Mouse (Mus musculus): ENCODE data around the gene Smad6. TPM values are rescaled to one million over a fixed set of nuclear protein-coding genes. Genes with fewer than 3 reads are reported as not detected.

Gene Smad6
- polyA plus RNA-seq, 1 experiment: 2.7 TPM

DNA sequence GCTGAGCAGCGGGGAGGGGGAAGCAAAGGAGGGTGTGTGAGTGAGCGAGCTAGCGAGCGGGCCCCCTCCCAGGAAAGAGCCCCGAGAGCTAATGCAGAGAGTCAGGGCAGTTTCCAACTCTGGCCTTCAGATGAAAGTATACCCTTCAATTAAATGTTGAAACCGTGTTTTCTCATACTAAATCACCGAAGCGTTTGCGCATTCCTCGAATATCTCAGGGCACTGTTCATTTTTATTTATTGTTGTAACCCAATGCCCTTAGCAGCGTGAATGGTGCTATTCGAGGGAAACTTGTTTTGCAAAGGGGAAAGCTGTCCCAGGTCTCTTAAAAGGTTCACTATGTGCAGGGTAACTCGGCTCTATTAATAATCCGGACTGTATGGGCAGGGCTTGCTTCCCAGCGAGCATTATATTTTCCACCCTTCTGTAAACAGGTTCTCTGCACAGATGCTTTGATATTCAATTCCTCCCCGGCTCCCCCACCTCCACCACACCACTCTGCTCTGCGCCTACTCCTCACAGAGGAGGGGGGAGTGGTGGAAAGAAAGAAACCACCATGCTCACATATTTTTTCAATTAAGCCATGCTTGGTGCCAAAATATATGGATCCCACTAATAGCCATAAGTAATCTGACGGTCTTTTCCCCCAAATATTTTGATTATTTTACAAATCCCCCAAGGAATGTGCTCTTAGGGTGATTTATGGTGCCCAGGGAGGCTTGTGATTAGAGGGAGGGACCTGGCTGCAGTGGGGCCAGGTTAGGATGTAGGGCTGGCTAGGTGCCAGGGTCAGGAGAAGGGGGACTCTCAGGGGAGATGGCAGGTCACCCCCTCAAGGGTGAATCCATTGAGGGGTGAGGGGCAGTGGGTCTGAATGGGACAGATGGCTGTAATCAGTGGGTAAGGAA, 41.4 kb downstream of the Smad6 start:
- Histone ChIP-seq H3K36me3 (ENCODE audit: control insufficient read depth, insufficient read depth, low read length, poor library complexity, severe bottlenecking) (no peaks in the 10 kb centered on the region), H3K4me1 (ENCODE audit: control insufficient read depth, insufficient read depth, low read length) (peaks cover 11% of the 10 kb centered on the region), H3K27ac (ENCODE audit: insufficient read depth, low read length) (no peak overlapping the region), H3K9me3 (replicated peaks; ENCODE audit: control insufficient read depth, insufficient read depth, low read length, poor library complexity, severe bottlenecking) (no peaks in the 10 kb centered on the region), H3K4me3 (ENCODE audit: low read depth, low read length) (no peak overlapping the region), H3K27me3 (ENCODE audit: control insufficient read depth, insufficient read depth, low read length, poor library complexity, severe bottlenecking) (no peaks in the 10 kb centered on the region), H3K9ac (ENCODE audit: low read depth, poor library complexity, severe bottlenecking) (no peak overlapping the region)
- TF ChIP-seq CTCF (IDR thresholded peaks at IDR 0.05; ENCODE audit: low read depth, low read length): no peak
- no peak for TF ChIP-seq EP300 (IDR thresholded peaks at IDR 0.05; ENCODE audit: insufficient read depth, low read depth, low read length)
- no peak for TF ChIP-seq POLR2A (IDR thresholded peaks at IDR 0.05; ENCODE audit: insufficient read depth, low read length)

DNA sequence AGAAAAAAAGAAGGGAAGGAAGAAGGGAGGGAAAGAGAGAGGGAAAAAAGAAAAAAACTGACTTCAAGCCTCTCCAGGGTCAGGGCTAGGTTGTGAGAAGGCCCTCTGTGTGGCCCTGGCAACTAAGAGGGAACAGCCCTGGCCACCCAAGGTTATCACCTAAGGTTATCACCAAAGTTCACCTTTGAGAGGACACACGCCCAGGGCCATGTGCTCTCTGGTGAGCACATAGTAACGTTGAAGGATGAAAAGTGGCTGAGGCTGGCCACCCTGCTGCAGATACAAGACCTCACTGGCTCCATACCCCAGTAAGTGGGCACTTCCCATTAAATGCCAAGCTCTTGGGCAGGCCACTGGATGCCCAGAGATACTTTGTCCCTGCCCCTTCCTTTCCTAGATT, 42.6 kb downstream of the Smad6 start:
- Histone ChIP-seq H3K27me3 (ENCODE audit: control insufficient read depth, insufficient read depth, low read length, poor library complexity, severe bottlenecking) (no peaks in the 10 kb centered on the region), H3K9ac (ENCODE audit: low read depth, poor library complexity, severe bottlenecking) (no peak overlapping the region), H3K4me1 (ENCODE audit: control insufficient read depth, insufficient read depth, low read length) (peaks cover 13% of the 10 kb centered on the region), H3K9me3 (replicated peaks; ENCODE audit: control insufficient read depth, insufficient read depth, low read length, poor library complexity, severe bottlenecking) (no peaks in the 10 kb centered on the region), H3K36me3 (ENCODE audit: control insufficient read depth, insufficient read depth, low read length, poor library complexity, severe bottlenecking) (no peaks in the 10 kb centered on the region), H3K4me3 (ENCODE audit: low read depth, low read length) (no peak overlapping the region), H3K27ac (ENCODE audit: insufficient read depth, low read length) (no peak overlapping the region)
- TF ChIP-seq EP300 (IDR thresholded peaks at IDR 0.05; ENCODE audit: insufficient read depth, low read depth, low read length) (no peak), POLR2A (IDR thresholded peaks at IDR 0.05; ENCODE audit: insufficient read depth, low read length) (no peak), CTCF (IDR thresholded peaks at IDR 0.05; ENCODE audit: low read depth, low read length) (no peak)

- H3K27me3 ChIP-seq (ENCODE audit: control insufficient read depth, insufficient read depth, low read length, poor library complexity, severe bottlenecking): no peaks in the 10 kb centered on the region
- H3K9ac ChIP-seq (ENCODE audit: low read depth, poor library complexity, severe bottlenecking): no peak overlapping the region
- H3K36me3 ChIP-seq (ENCODE audit: control insufficient read depth, insufficient read depth, low read length, poor library complexity, severe bottlenecking): no peaks in the 10 kb centered on the region
- no peaks in the 10 kb centered on the region for H3K9me3 ChIP-seq (replicated peaks; ENCODE audit: control insufficient read depth, insufficient read depth, low read length, poor library complexity, severe bottlenecking)
- TF ChIP-seq POLR2A (IDR thresholded peaks at IDR 0.05; ENCODE audit: insufficient read depth, low read length) (no peak), CTCF (IDR thresholded peaks at IDR 0.05; ENCODE audit: low read depth, low read length) (no peak), EP300 (IDR thresholded peaks at IDR 0.05; ENCODE audit: insufficient read depth, low read depth, low read length) (no peak)
- no peak overlapping the region for H3K27ac ChIP-seq (ENCODE audit: insufficient read depth, low read length)
- no peak overlapping the region for H3K4me3 ChIP-seq (ENCODE audit: low read depth, low read length)
- H3K4me1 ChIP-seq (ENCODE audit: control insufficient read depth, insufficient read depth, low read length): peaks cover 11% of the 10 kb centered on the region
Measured at GRCm38 (mm10) chr9:63978682-63979081, 43.2 kb downstream of the Smad6 start.

- no peaks in the 10 kb centered on the region for H3K27me3 ChIP-seq (ENCODE audit: control insufficient read depth, insufficient read depth, low read length, poor library complexity, severe bottlenecking)
- H3K4me1 ChIP-seq (ENCODE audit: control insufficient read depth, insufficient read depth, low read length): peaks cover 14% of the 10 kb centered on the region
- no peaks in the 10 kb centered on the region for H3K36me3 ChIP-seq (ENCODE audit: control insufficient read depth, insufficient read depth, low read length, poor library complexity, severe bottlenecking)
- H3K9ac ChIP-seq (ENCODE audit: low read depth, poor library complexity, severe bottlenecking): no peak overlapping the region
- no peaks in the 10 kb centered on the region for H3K9me3 ChIP-seq (replicated peaks; ENCODE audit: control insufficient read depth, insufficient read depth, low read length, poor library complexity, severe bottlenecking)
- H3K27ac ChIP-seq (ENCODE audit: insufficient read depth, low read length): no peak overlapping the region
- TF ChIP-seq CTCF (IDR thresholded peaks at IDR 0.05; ENCODE audit: low read depth, low read length) (no peak), POLR2A (IDR thresholded peaks at IDR 0.05; ENCODE audit: insufficient read depth, low read length) (no peak), EP300 (IDR thresholded peaks at IDR 0.05; ENCODE audit: insufficient read depth, low read depth, low read length) (0 out of 2 replicates have a peak, but pooled peaks have one; percentile 44)
- H3K4me3 ChIP-seq (ENCODE audit: low read depth, low read length): peak overlapping the region; percentile 9; the same call in 1 of the 2 replicates
Measured at GRCm38 (mm10) chr9:63975996-63976395, 45.9 kb downstream of the Smad6 start.

GRCm38 (mm10) chr9:63974258-63975023, 47.4 kb downstream of the Smad6 start:
- no peak overlapping the region for H3K27ac ChIP-seq (ENCODE audit: insufficient read depth, low read length)
- no peak overlapping the region for H3K9ac ChIP-seq (ENCODE audit: low read depth, poor library complexity, severe bottlenecking)
- H3K36me3 ChIP-seq (ENCODE audit: control insufficient read depth, insufficient read depth, low read length, poor library complexity, severe bottlenecking): no peaks in the 10 kb centered on the region
- H3K27me3 ChIP-seq (ENCODE audit: control insufficient read depth, insufficient read depth, low read length, poor library complexity, severe bottlenecking): no peaks in the 10 kb centered on the region
- H3K4me3 ChIP-seq (ENCODE audit: low read depth, low read length): no peak overlapping the region
- TF ChIP-seq CTCF (IDR thresholded peaks at IDR 0.05; ENCODE audit: low read depth, low read length): no peak
- TF ChIP-seq POLR2A (IDR thresholded peaks at IDR 0.05; ENCODE audit: insufficient read depth, low read length): no peak
- no peak for TF ChIP-seq EP300 (IDR thresholded peaks at IDR 0.05; ENCODE audit: insufficient read depth, low read depth, low read length)
- H3K4me1 ChIP-seq (ENCODE audit: control insufficient read depth, insufficient read depth, low read length): peaks cover 16% of the 10 kb centered on the region
- no peaks in the 10 kb centered on the region for H3K9me3 ChIP-seq (replicated peaks; ENCODE audit: control insufficient read depth, insufficient read depth, low read length, poor library complexity, severe bottlenecking)
